17 mouse cellular contexts compared by ENCODE assay signal in genomic region chr13:12539716-12540115, GRCm38 (mm10). TPM values are rescaled to one million over a fixed set of nuclear protein-coding genes. Genes with fewer than 3 reads are reported as not detected.
A peak's percentile ranks its signal among the peaks of the same experiment; 100 is the strongest.
DNase-seq lines count a peak whose midpoint lies in the region; ATAC-seq and TF ChIP-seq lines count a peak whose summit lies in the region.
"Had no signal": no experiment of that assay in that cellular context is flagged by ENCODE, and none has a peak within 500 bp of the region (broad histone marks: within the 10 kb centered on the region; RNA-seq: fewer than 3 reads in every experiment).

No protein-coding gene starts in this region.

- DNase-seq in heart, adult 8-10 months (ENCODE audit: low spot score): no peak
- DNase-seq in testis, postnatal 10 days (ENCODE audit: low spot score): no peak
- DNase-seq in lung, postnatal 36 days: no peak
- DNase-seq in left cerebral cortex, adult 11 months (ENCODE audit: low spot score): no peak
- DNase-seq: adrenal gland, postnatal 36 days; cerebellum, adult 18-20 months; thymus, postnatal 14 days had no signal

- H3K27ac ChIP-seq in heart, embryonic 13.5 days (replicated peaks): no peak overlapping the region
- no peak overlapping the region for H3K27ac ChIP-seq in testis, adult 2 months (ENCODE audit: control insufficient read depth, insufficient read depth, low read depth, low read length)
- peak overlapping the region; percentile 36; the same call in 1 of the 2 replicates for H3K27ac ChIP-seq in midbrain, embryonic 16.5 days (ENCODE audit: low read length)
- H3K27ac ChIP-seq: kidney, postnatal 0 days; left cerebral cortex, adult 2 months; limb, embryonic 15.5 days; lung, embryonic 15.5 days had no signal

- no peak for TF ChIP-seq POLR2A in testis, adult 2 months (IDR thresholded peaks at IDR 0.05; ENCODE audit: control insufficient read depth, low read depth, low read length)

- H3K36me3 ChIP-seq in heart, embryonic 13.5 days: no peaks in the 10 kb centered on the region
- H3K36me3 ChIP-seq in testis, adult 2 months (ENCODE audit: control insufficient read depth, insufficient read depth, low read length): no peaks in the 10 kb centered on the region
- no peaks in the 10 kb centered on the region for H3K36me3 ChIP-seq in midbrain, embryonic 16.5 days (ENCODE audit: control insufficient read depth, insufficient read depth, low read length)
- H3K36me3 ChIP-seq: limb, embryonic 15.5 days; lung, embryonic 15.5 days had no signal

- H3K9me3 ChIP-seq in heart, embryonic 13.5 days: no peaks in the 10 kb centered on the region; the same call in 1 of the 2 replicates
- H3K9me3 ChIP-seq in midbrain, embryonic 16.5 days (replicated peaks; ENCODE audit: control insufficient read depth, low read length, poor library complexity, severe bottlenecking): no peaks in the 10 kb centered on the region
- H3K9me3 ChIP-seq: limb, embryonic 15.5 days; lung, embryonic 15.5 days had no signal

- TF ChIP-seq CTCF in testis, adult 2 months (IDR thresholded peaks at IDR 0.05; ENCODE audit: control insufficient read depth, insufficient read depth, insufficient replicate concordance, low read depth, low read length): no peak

- peak overlapping the region; percentile 24; the same call in 1 of the 2 replicates for H3K4me2 ChIP-seq in heart, embryonic 13.5 days
- H3K4me2 ChIP-seq in midbrain, embryonic 16.5 days (ENCODE audit: low read length): peak overlapping the region; percentile 44
- H3K4me2 ChIP-seq: limb, embryonic 15.5 days; lung, embryonic 15.5 days had no signal

- ATAC-seq in heart, embryonic 13.5 days (ENCODE audit: extremely low read depth, insufficient number of reproducible peaks, low FRiP score, low TSS enrichment): no peak
- peak; percentile 83 for ATAC-seq in midbrain, embryonic 16.5 days
- ATAC-seq in megakaryocyte, adult 5-6 weeks (ENCODE audit: poor library complexity, severe bottlenecking): no peak

- H3K4me1 ChIP-seq in heart, embryonic 13.5 days: peaks cover 21% of the 10 kb centered on the region
- H3K4me1 ChIP-seq in testis, adult 2 months (ENCODE audit: control insufficient read depth, insufficient read depth, low read length): peaks cover 7% of the 10 kb centered on the region
- 0 out of 2 replicates have a peak, but pooled peaks cover 4% of the 10 kb centered on the region for H3K4me1 ChIP-seq in midbrain, embryonic 16.5 days (ENCODE audit: control insufficient read depth, insufficient read depth, low read length)

- 0 out of 2 replicates have a peak overlapping the region, but pooled peaks have one; percentile 7 for H3K9ac ChIP-seq in heart, embryonic 13.5 days
- H3K9ac ChIP-seq in midbrain, embryonic 16.5 days (ENCODE audit: low read depth, low read length): no peak overlapping the region; the same call in 1 of the 2 replicates
- H3K9ac ChIP-seq: limb, embryonic 15.5 days; lung, embryonic 15.5 days had no signal

- peaks cover 6% of the 10 kb centered on the region; the same call in 1 of the 2 replicates for H3K27me3 ChIP-seq in heart, embryonic 13.5 days (replicated peaks)
- no peaks in the 10 kb centered on the region for H3K27me3 ChIP-seq in testis, adult 2 months (ENCODE audit: control insufficient read depth, insufficient read depth, low read length)
- H3K27me3 ChIP-seq in midbrain, embryonic 16.5 days (ENCODE audit: control insufficient read depth, insufficient read depth, low read depth, low read length): peaks cover 7% of the 10 kb centered on the region; the same call in 1 of the 2 replicates
- H3K27me3 ChIP-seq: limb, embryonic 15.5 days; lung, embryonic 15.5 days had no signal

- H3K4me3 ChIP-seq in heart, embryonic 13.5 days: no peak overlapping the region
- H3K4me3 ChIP-seq in testis, adult 2 months (ENCODE audit: control insufficient read depth, low read depth, low read length): peak overlapping the region; percentile 81
- H3K4me3 ChIP-seq in midbrain, embryonic 16.5 days (ENCODE audit: low read depth, low read length): no peak overlapping the region; the same call in 1 of the 2 replicates
- H3K4me3 ChIP-seq: left cerebral cortex, adult 2 months; limb, embryonic 15.5 days; lung, embryonic 15.5 days had no signal

- 34% methylated on average over 11 of the region's 11 CpGs for WGBS in heart, embryonic 13.5 days
- WGBS in midbrain, embryonic 16.5 days: 5% methylated on average over 11 of the region's 11 CpGs

RNA-seq across cellular contexts. Expression of gene Edaradd, which starts 19.5 kb away (rescaled TPM):
- polyA plus RNA-seq in heart, embryonic 13.5 days (2015; fragmentation: Nextera tagmentation; extraction: Ambion mirVana): 0.46 and 0.49 TPM in 2 replicates
- under 1 TPM in 1 of 4 experiments, not detected in 3; 0.16 TPM for total RNA-seq in heart, adult 8-10 months (2022)
- 0.19 and 0.25 TPM in 2 replicates for polyA plus RNA-seq in testis, adult 2 months (2012; rRNA removed)
- polyA plus RNA-seq in midbrain, embryonic 16.5 days (2015; fragmentation: Nextera tagmentation; extraction: Ambion mirVana): 1.9 and 2.5 TPM in 2 replicates
- 0.11 TPM in 1 of 2 replicates, not detected in the other for total RNA-seq in megakaryocyte, adult 5-6 weeks (2015)
- 0.24 and 0.29 TPM in 2 replicates for total RNA-seq in megakaryocyte, adult 5-6 weeks (2017)
- total RNA-seq: gastrocnemius, adult 8-10 months; MEL had no signal

RNA-seq across cellular contexts. Expression of gene Ero1lb, which starts 26.0 kb away (rescaled TPM):
- 5.9 and 6.2 TPM in 2 replicates for polyA plus RNA-seq in heart, embryonic 13.5 days (2015; fragmentation: Nextera tagmentation; extraction: Ambion mirVana)
- 1 to 10 TPM; 1.6 to 2.7 (median 2.4) TPM for total RNA-seq in heart, adult 8-10 months (2022)
- polyA plus RNA-seq in testis, adult 2 months (2012; rRNA removed): 50.6 and 61.3 TPM in 2 replicates
- 17.1 and 19.2 TPM in 2 replicates for polyA plus RNA-seq in midbrain, embryonic 16.5 days (2015; fragmentation: Nextera tagmentation; extraction: Ambion mirVana)
- 29.1 and 29.4 TPM in 2 replicates for total RNA-seq in megakaryocyte, adult 5-6 weeks (2015)
- total RNA-seq in megakaryocyte, adult 5-6 weeks (2017): 17.0 and 20.7 TPM in 2 replicates
